Mouse (Mus musculus): ENCODE results near the gene Ahcyl2. TPM values are rescaled to one million over a fixed set of nuclear protein-coding genes. Genes with fewer than 3 reads are reported as not detected.

The Ahcyl2 gene
- polyA plus RNA-seq, 1 experiment from 2014 or later = 14.5 TPM

DNA sequence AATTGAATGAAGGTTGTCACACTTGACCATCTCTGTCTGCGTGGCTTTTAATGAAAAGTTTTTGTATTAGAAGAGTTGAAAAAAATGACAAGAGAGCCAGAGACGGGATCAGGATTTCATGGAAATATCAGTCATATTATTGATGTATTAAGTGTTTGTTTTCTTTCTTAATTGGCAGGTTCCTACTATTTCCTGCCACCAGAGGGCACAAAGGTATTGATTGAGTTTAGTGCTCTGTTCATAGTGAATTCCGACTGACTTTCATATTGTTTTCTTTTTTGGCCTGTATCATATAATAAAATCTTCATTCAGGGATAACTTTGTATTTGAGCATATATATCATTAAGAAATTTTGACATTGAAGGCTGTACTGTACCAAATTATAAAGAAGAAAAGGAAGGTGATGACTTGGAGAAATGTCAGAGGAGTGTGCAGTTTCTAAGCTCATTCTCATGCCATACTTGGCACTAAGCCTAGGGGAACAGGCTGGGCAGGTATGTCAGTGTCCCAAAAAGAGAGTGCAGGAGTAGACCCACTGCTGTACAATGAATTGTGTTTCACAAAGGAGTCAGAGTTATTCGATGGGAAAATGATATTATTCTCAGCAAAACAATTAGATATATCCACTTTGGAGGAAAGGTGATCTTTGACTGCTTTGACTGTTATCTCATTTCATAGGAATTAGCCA lies 65.9 kb downstream of the Ahcyl2 start:
- H3K9me3 ChIP-seq (replicated peaks) = no peaks in the 10 kb centered on the region; the same call in 1 of the 2 replicates
- no peaks in the 10 kb centered on the region for H3K4me1 ChIP-seq (replicated peaks)
- no peak overlapping the region for H3K4me3 ChIP-seq
- ATAC-seq (ENCODE audit: insufficient number of reproducible peaks, low FRiP score) = no peak
- no peak overlapping the region for H3K27ac ChIP-seq (ENCODE audit: poor library complexity, severe bottlenecking)
- H3K4me2 ChIP-seq = no peak overlapping the region
- H3K36me3 ChIP-seq = no peaks in the 10 kb centered on the region
- WGBS = 63% methylated on average over 4 of the region's 4 CpGs
- H3K9ac ChIP-seq = no peak overlapping the region
- H3K27me3 ChIP-seq (replicated peaks) = no peaks in the 10 kb centered on the region

DNA sequence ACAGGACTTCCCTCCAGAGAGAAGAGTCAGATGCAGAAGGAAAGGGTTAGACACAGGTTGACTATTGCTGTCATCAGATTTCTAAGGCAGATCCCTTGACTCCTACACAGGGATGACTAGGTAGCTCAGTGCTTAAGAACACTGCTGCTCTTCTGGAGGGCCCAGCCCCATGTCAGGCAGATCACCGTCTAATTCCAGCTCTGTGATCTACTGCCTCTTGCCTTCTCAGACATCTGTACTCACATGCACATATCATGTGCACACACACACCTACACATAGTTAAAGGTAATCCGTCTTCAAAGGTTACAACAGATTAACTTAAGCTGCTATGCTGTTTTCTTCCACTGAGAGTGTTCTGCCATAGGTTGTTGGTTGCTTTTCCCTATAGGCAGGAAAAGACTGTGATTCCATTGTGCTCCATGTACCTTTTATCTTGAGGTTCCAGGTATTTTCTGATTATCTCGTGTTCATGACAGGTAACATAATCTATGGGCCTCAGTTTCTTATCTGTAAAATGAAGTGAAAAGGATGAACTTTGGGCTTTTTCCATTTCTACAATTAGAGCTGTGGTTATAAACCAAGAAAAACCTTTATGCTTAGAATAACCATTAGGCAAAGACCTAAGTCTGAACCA lies 67.8 kb downstream of the Ahcyl2 start:
- no peak for ATAC-seq (ENCODE audit: insufficient number of reproducible peaks, low FRiP score)
- no peaks in the 10 kb centered on the region; the same call in 1 of the 2 replicates for H3K9me3 ChIP-seq (replicated peaks)
- no peak overlapping the region for H3K4me3 ChIP-seq
- WGBS = 84% methylated on average over 3 of the region's 3 CpGs
- no peak overlapping the region for H3K4me2 ChIP-seq
- no peaks in the 10 kb centered on the region for H3K27me3 ChIP-seq (replicated peaks)
- H3K36me3 ChIP-seq = peaks cover 3% of the 10 kb centered on the region; the same call in 1 of the 2 replicates
- H3K27ac ChIP-seq (ENCODE audit: poor library complexity, severe bottlenecking) = no peak overlapping the region
- H3K4me1 ChIP-seq (replicated peaks) = no peaks in the 10 kb centered on the region
- no peak overlapping the region for H3K9ac ChIP-seq

DNA sequence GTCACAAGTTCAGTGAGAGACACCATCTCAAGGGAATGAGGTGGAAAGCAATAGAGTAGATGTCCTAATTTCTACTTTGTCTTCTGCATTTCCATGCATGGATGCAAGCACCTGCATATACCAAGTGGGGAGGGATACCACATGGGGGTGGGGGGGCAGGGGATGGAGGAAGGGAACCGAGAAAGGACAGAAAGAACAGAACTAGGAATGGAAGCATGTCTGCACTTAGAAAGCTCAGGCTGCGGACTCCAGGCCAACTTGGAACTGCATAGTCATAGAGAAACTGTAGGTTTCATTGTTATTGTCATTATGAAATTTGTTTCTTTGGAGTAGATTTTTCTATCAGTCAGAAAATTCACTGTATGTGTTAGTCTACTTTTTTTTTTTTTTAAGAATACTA lies 69.8 kb downstream of the Ahcyl2 start:
- H3K9ac ChIP-seq = no peak overlapping the region
- no peaks in the 10 kb centered on the region for H3K4me1 ChIP-seq (replicated peaks)
- no peaks in the 10 kb centered on the region for H3K27me3 ChIP-seq (replicated peaks)
- H3K36me3 ChIP-seq = peaks cover 3% of the 10 kb centered on the region; the same call in 1 of the 2 replicates
- WGBS = 92% methylated on average over 2 of the region's 2 CpGs
- H3K4me3 ChIP-seq = no peak overlapping the region
- ATAC-seq (ENCODE audit: insufficient number of reproducible peaks, low FRiP score) = no peak
- H3K9me3 ChIP-seq (replicated peaks) = no peaks in the 10 kb centered on the region; the same call in 1 of the 2 replicates
- H3K27ac ChIP-seq (ENCODE audit: poor library complexity, severe bottlenecking) = no peak overlapping the region
- H3K4me2 ChIP-seq = no peak overlapping the region

DNA sequence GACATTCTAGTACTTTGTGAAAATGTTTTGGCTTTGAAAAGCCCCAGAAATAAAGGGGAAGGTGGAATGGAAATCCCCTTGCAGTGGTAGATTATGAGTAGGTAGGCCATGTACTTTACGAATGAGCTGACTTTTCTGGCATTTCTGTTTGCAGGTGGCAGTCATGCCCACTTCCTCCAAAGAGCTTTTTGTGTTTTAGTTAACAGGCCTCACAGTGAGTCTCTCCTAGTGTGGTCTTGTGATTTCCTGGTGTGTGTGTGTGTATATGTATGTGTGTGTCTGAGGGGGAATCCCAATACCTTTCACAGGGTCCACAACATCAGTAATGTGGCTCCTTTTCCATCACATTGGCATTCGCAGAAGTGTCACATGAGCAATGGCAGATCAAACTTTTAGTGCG lies 70.7 kb downstream of the Ahcyl2 start:
- Histone ChIP-seq H3K27ac (ENCODE audit: poor library complexity, severe bottlenecking) (no peak overlapping the region), H3K9me3 (replicated peaks) (no peaks in the 10 kb centered on the region; the same call in 1 of the 2 replicates), H3K9ac (no peak overlapping the region), H3K27me3 (replicated peaks) (no peaks in the 10 kb centered on the region), H3K4me3 (no peak overlapping the region), H3K4me1 (replicated peaks) (no peaks in the 10 kb centered on the region), H3K4me2 (no peak overlapping the region), H3K36me3 (peaks cover 3% of the 10 kb centered on the region; the same call in 1 of the 2 replicates)
- no peak for ATAC-seq (ENCODE audit: insufficient number of reproducible peaks, low FRiP score)
- 85% methylated on average over 3 of the region's 3 CpGs for WGBS

- H3K9me3 ChIP-seq (replicated peaks) = no peaks in the 10 kb centered on the region; the same call in 1 of the 2 replicates
- no peaks in the 10 kb centered on the region for H3K27me3 ChIP-seq (replicated peaks)
- H3K27ac ChIP-seq (ENCODE audit: poor library complexity, severe bottlenecking) = no peak overlapping the region
- no peak for ATAC-seq (ENCODE audit: insufficient number of reproducible peaks, low FRiP score)
- H3K4me3 ChIP-seq = no peak overlapping the region
- WGBS = 92% methylated on average over 1 of the region's 1 CpGs
- peaks cover 3% of the 10 kb centered on the region; the same call in 1 of the 2 replicates for H3K36me3 ChIP-seq
- H3K9ac ChIP-seq = no peak overlapping the region
- peaks cover 3% of the 10 kb centered on the region; the same call in 1 of the 2 replicates for H3K4me1 ChIP-seq (replicated peaks)
- no peak overlapping the region for H3K4me2 ChIP-seq
Observed at GRCm38 (mm10) chr6:29840008-29840407, 72.2 kb downstream of the Ahcyl2 start.

DNA sequence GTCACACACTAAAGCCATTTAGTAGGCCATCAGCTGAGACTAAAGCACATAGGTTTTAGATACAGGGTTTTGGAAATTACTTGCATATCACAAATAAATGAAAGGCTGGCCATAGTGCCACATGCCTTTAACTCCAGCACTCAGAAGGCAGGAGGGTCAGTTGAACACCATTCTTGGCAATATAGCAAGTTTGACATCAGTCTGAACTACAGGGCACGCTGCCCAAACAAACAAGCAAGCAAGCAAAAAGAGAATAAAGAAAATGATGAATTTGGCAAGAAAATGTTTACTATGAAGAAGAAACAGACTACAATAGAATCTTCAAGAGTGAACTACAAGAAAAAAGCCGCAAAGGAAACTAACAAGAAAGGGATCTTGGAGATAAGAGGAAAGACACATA lies 73.7 kb downstream of the Ahcyl2 start:
- H3K4me2 ChIP-seq = no peak overlapping the region
- H3K9me3 ChIP-seq (replicated peaks) = no peaks in the 10 kb centered on the region; the same call in 1 of the 2 replicates
- H3K27ac ChIP-seq (ENCODE audit: poor library complexity, severe bottlenecking) = no peak overlapping the region
- H3K36me3 ChIP-seq = peaks cover 3% of the 10 kb centered on the region; the same call in 1 of the 2 replicates
- H3K9ac ChIP-seq = no peak overlapping the region
- H3K27me3 ChIP-seq (replicated peaks) = no peaks in the 10 kb centered on the region
- WGBS = 89% methylated on average over 2 of the region's 2 CpGs
- no peak for ATAC-seq (ENCODE audit: insufficient number of reproducible peaks, low FRiP score)
- peaks cover 3% of the 10 kb centered on the region; the same call in 1 of the 2 replicates for H3K4me1 ChIP-seq (replicated peaks)
- H3K4me3 ChIP-seq = no peak overlapping the region

- ATAC-seq (ENCODE audit: insufficient number of reproducible peaks, low FRiP score) = no peak
- Histone ChIP-seq H3K9me3 (replicated peaks) (no peaks in the 10 kb centered on the region), H3K9ac (no peak overlapping the region), H3K4me3 (no peak overlapping the region), H3K27me3 (replicated peaks) (no peaks in the 10 kb centered on the region), H3K27ac (ENCODE audit: poor library complexity, severe bottlenecking) (no peak overlapping the region), H3K4me2 (no peak overlapping the region), H3K36me3 (no peaks in the 10 kb centered on the region), H3K4me1 (replicated peaks) (peaks cover 3% of the 10 kb centered on the region; the same call in 1 of the 2 replicates)
- 71% methylated on average over 5 of the region's 5 CpGs for WGBS
Observed at GRCm38 (mm10) chr6:29847643-29848166, 79.9 kb downstream of the Ahcyl2 start.

DNA sequence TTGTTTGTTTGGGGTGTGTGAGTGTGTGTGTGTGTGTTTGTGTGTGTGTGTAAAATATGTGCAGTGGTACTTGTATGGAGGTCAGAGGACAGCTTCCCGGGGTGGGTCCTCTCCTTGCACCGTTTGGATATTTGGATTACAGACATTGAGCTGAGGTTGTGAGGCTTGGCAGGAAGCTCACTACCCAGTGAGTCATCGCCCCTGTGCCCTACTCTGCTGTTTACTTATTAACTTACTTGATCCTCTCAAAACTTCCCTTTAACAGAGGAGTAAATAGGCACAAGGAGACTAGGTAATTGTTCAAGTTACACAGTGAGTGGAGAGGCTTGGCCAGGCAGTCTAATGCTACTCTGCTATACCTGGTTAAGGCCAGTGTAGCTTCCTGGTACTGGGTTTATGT lies 81.0 kb downstream of the Ahcyl2 start:
- 60% methylated on average over 3 of the region's 3 CpGs for WGBS
- Histone ChIP-seq H3K9me3 (replicated peaks) (no peaks in the 10 kb centered on the region), H3K27me3 (replicated peaks) (no peaks in the 10 kb centered on the region), H3K27ac (ENCODE audit: poor library complexity, severe bottlenecking) (no peak overlapping the region), H3K36me3 (no peaks in the 10 kb centered on the region), H3K4me3 (no peak overlapping the region), H3K4me2 (no peak overlapping the region), H3K9ac (no peak overlapping the region), H3K4me1 (replicated peaks) (peaks cover 12% of the 10 kb centered on the region)
- no peak for ATAC-seq (ENCODE audit: insufficient number of reproducible peaks, low FRiP score)

- H3K4me2 ChIP-seq = no peak overlapping the region
- 83% methylated on average over 1 of the region's 1 CpGs for WGBS
- peaks cover 12% of the 10 kb centered on the region for H3K4me1 ChIP-seq (replicated peaks)
Observed at GRCm38 (mm10) chr6:29850096-29850495, 82.3 kb downstream of the Ahcyl2 start.

GRCm38 (mm10) chr6:29850747-29851146 lies 82.9 kb downstream of the Ahcyl2 start:
- peaks cover 12% of the 10 kb centered on the region for H3K4me1 ChIP-seq (replicated peaks)
- H3K36me3 ChIP-seq = no peaks in the 10 kb centered on the region
- no peak for ATAC-seq (ENCODE audit: insufficient number of reproducible peaks, low FRiP score)
- H3K9ac ChIP-seq = no peak overlapping the region
- H3K4me2 ChIP-seq = no peak overlapping the region
- no peaks in the 10 kb centered on the region for H3K27me3 ChIP-seq (replicated peaks)
- H3K4me3 ChIP-seq = no peak overlapping the region
- 75% methylated on average over 2 of the region's 2 CpGs for WGBS
- H3K9me3 ChIP-seq (replicated peaks) = no peaks in the 10 kb centered on the region
- no peak overlapping the region for H3K27ac ChIP-seq (ENCODE audit: poor library complexity, severe bottlenecking)

More at GRCm38 (mm10) chr6:29850096-29850495, 82.3 kb downstream of the Ahcyl2 start:
- no peak overlapping the region for H3K27ac ChIP-seq (ENCODE audit: poor library complexity, severe bottlenecking)
- no peak overlapping the region for H3K9ac ChIP-seq
- no peaks in the 10 kb centered on the region for H3K27me3 ChIP-seq (replicated peaks)
- no peak overlapping the region for H3K4me3 ChIP-seq
- H3K36me3 ChIP-seq = no peaks in the 10 kb centered on the region
- H3K9me3 ChIP-seq (replicated peaks) = no peaks in the 10 kb centered on the region
- no peak for ATAC-seq (ENCODE audit: insufficient number of reproducible peaks, low FRiP score)

DNA sequence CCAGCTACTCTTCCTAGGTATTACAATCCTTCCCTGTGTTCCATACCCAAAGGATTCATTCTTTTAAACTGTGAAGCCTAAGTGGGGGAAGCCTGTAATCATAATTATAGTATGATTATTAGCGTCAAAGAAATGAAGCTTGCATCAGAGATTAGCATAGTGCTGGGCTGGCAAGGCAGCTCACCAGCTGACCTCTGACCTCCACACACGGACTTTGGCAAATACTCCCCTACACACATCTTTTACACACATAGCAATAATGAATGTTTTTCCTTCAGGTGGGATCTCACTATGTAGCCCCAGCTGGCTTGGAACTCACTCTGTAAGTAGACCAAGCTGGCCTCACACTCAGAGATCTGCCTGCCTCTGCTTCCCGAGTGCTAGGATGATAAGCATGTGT lies 84.1 kb downstream of the Ahcyl2 start:
- H3K9ac ChIP-seq = no peak overlapping the region
- H3K4me2 ChIP-seq = no peak overlapping the region
- no peak for ATAC-seq (ENCODE audit: insufficient number of reproducible peaks, low FRiP score)
- H3K36me3 ChIP-seq = no peaks in the 10 kb centered on the region
- no peaks in the 10 kb centered on the region for H3K27me3 ChIP-seq (replicated peaks)
- 86% methylated on average over 3 of the region's 3 CpGs for WGBS
- no peak overlapping the region for H3K27ac ChIP-seq (ENCODE audit: poor library complexity, severe bottlenecking)
- no peak overlapping the region for H3K4me3 ChIP-seq
- peaks cover 24% of the 10 kb centered on the region for H3K4me1 ChIP-seq (replicated peaks)
- no peaks in the 10 kb centered on the region for H3K9me3 ChIP-seq (replicated peaks)

Measured in heart, embryonic 12.5 days (tissue).